In genomic region chr7:122445056-122445455, GRCm38 (mm10) we compare ENCODE assay signal across 8 mouse cellular contexts.
A peak's percentile ranks its signal among the peaks of the same experiment; 100 is the strongest.
DNase-seq lines count a peak whose midpoint lies in the region; ATAC-seq and TF ChIP-seq lines count a peak whose summit lies in the region.

No protein-coding gene starts in this region.

- no peaks in the 10 kb centered on the region for H3K9me3 ChIP-seq in lung, embryonic 14.5 days (ENCODE audit: low read depth, low read length)

- no peaks in the 10 kb centered on the region for H3K27me3 ChIP-seq in lung, embryonic 14.5 days (ENCODE audit: insufficient read depth, low read length)

- 58% methylated on average over 6 of the region's 6 CpGs for WGBS in lung, embryonic 14.5 days

- no peak overlapping the region for H3K9ac ChIP-seq in lung, embryonic 14.5 days

- peak; percentile 15 for DNase-seq in gastrocnemius, postnatal 10 days
- DNase-seq in gastrocnemius, postnatal 25 days, result no peak
- peak; percentile 31 for DNase-seq in right cerebral cortex, adult 18-20 months
- no peak for DNase-seq in right cerebral cortex, postnatal 25 days
- DNase-seq in cerebellum, postnatal 10 days, result peak; percentile 83 to 86
- DNase-seq in lung, embryonic 14.5 days, result peak; percentile 65
- DNase-seq in spleen, postnatal 14 days (ENCODE audit: low spot score in 2 of 2), result peak; percentile 21 to 54
- DNase-seq in layer of hippocampus, adult 11-12 months (ENCODE audit: low spot score), result no peak

- H3K36me3 ChIP-seq in lung, embryonic 14.5 days (ENCODE audit: insufficient read depth), result no peaks in the 10 kb centered on the region

- H3K4me1 ChIP-seq in lung, embryonic 14.5 days (ENCODE audit: insufficient read depth), result no peaks in the 10 kb centered on the region

- ATAC-seq in lung, embryonic 14.5 days (ENCODE audit: insufficient read depth), result no peak

- H3K4me3 ChIP-seq in lung, embryonic 14.5 days (ENCODE audit: low read depth, low read length), result no peak overlapping the region

- H3K27ac ChIP-seq in lung, embryonic 14.5 days (ENCODE audit: low read depth), result no peak overlapping the region

- peak; percentile 73 for TF ChIP-seq CTCF in lung, embryonic 14.5 days (IDR thresholded peaks at IDR 0.05; ENCODE audit: low read depth)

- no peak overlapping the region for H3K4me2 ChIP-seq in lung, embryonic 14.5 days

Comparison
In these comparisons a context has a peak if more than half of its experiments do, and no peak if none do; other contexts are left out.
1. DNase-seq: peak in gastrocnemius, postnatal 10 days (single experiment), right cerebral cortex, adult 18-20 months (single experiment), cerebellum, postnatal 10 days (2 of 2), lung, embryonic 14.5 days (single experiment) and spleen, postnatal 14 days (2 of 2); none in gastrocnemius, postnatal 25 days (single experiment), right cerebral cortex, postnatal 25 days (single experiment) and layer of hippocampus, adult 11-12 months (single experiment).